Mouse (Mus musculus) liver, embryonic 14.5 days (tissue): ENCODE measurements around the gene Prg4.

Experiments used
- CTCF ChIP-seq: IDR thresholded peaks from 2 replicates; pipeline ENCODE4 v1.5.1; 2016; ENCODE audit warnings: antibody characterized with exemption, low read depth, control low read depth
- EP300 ChIP-seq: IDR thresholded peaks from 2 replicates; pipeline ENCODE4 v1.6.1; 2016; ENCODE audit warnings: antibody characterized with exemption, low read depth

DNA sequence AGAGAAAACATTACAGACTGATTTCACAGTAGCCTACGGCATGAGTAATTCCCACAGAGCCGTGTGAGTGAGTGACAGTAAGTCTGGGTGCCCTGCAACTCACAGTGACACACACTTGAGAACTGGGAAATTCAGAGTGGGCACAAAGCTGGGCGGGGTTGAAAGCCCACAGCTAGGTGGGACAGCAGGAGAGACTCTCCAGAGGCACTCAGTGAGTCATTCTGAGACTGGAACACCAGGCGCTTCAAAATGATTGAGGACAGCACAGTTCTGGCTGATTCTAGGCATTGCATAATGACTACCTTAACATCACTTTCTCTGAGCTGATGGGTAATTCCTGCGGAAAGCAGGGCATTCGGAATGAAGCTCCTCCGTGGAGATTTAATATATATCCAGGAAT is 6.6 kb upstream of the Prg4 start:
- no peak for TF ChIP-seq EP300
- TF ChIP-seq CTCF, result no peak
